Mouse (Mus musculus) embryo, embryonic 9.5 days (tissue): ENCODE results near the gene Phc2.

Experiments used
- DNase-seq: peaks from one replicate; pipeline ENCODE4 v3.0.0-alpha.2; 2017; ENCODE audit errors: extremely low spot score

Phc2 gene

GRCm38 (mm10) chr4:128782037-128782436 is 127.5 kb downstream of the Phc2 start:
- no peak for DNase-seq

- DNase-seq = no peak
These were observed 128.1 kb downstream of the Phc2 start for GRCm38 (mm10) chr4:128782645-128783044.

- no peak for DNase-seq
These were observed 130.6 kb downstream of the Phc2 start for GRCm38 (mm10) chr4:128784950-128785631.

GRCm38 (mm10) chr4:128785921-128786654 is 131.6 kb downstream of the Phc2 start:
- no peak for DNase-seq

DNA sequence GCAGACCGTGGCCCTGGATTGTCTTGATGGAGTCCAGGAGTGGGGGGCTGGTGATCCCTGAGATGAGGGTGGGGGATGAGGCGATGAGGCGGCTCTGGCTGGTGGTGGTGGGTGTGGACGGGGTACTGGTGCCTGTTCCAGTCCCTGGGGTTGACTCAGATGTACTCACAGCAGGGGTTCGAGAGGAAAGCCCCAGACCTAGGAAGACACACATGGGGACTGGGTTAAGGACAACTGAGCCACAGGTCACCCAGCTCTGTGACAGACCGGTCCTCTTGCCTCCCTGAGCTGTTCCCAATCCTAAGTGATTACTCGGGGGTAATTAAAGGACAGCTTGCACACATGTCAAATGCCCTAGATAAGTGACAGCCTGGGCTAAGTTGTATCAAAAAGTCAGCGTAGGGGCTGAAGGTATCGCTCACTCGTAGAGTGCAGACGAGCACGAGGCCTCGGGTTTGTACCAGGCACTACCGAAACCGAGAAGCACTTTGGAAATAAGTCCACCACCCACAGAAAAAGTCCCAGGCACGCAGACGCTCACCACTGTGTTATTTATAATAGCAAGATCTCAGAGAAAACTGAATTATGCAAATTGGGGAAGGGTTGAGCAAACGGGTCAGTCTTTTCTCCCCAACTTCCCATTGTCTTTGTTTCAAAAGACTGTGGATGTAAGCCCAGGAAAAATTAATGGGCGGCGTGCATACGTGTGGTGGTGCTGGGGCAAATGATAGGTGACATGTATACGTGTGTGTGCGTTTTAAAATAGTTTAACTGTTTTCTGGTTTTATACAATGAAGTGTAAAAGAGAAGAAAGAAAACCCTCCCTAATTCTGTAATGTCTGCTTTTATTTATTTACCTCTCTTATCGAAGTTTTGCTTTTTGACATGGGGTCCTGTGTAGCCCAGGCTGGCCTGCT is 132.8 kb downstream of the Phc2 start:
- DNase-seq = no peak

GRCm38 (mm10) chr4:128788108-128788507 is 133.6 kb downstream of the Phc2 start:
- DNase-seq = no peak

DNA sequence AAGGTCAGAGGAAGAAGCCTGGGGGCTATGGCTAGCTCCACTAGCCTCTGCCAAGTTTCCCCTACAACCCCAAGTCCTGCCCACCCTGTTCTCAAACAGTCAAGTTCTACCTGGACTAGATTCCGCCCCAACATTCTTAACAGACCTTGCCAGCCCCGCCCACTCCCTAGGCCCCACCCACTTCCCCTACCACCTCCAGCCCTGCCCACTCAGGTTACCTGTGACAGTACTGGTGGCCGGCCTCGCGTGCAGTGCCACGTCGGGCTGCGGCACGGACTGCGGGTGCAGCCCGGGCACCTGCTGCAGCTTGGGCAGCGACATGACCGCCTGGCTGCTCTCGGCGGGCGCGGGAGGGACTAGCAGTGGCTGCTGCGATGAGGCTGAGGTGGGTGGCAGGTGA is 135.1 kb downstream of the Phc2 start:
- DNase-seq = no peak

GRCm38 (mm10) chr4:128793710-128794109 is 139.2 kb downstream of the Phc2 start:
- no peak for DNase-seq

DNA sequence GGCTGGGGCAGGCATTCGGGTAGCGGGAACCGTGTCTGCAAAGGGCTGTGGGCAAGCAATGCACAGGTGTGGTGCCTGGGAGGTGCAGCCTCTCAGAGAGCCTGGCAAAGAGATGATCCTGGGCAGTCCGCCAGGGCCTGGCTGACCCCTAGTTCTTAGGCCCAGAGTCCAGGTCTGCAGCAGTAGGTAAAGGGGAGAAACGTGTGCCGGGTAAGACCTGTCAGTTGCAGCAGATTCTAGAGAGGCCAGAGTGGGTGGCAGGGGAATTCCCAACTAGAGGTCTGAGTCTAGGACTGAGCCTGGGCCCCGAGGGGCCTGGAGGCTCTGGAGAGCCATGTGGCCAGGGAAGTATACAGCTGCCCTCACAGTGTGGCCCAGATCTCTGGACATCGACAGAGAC is 139.7 kb downstream of the Phc2 start:
- DNase-seq = no peak

DNA sequence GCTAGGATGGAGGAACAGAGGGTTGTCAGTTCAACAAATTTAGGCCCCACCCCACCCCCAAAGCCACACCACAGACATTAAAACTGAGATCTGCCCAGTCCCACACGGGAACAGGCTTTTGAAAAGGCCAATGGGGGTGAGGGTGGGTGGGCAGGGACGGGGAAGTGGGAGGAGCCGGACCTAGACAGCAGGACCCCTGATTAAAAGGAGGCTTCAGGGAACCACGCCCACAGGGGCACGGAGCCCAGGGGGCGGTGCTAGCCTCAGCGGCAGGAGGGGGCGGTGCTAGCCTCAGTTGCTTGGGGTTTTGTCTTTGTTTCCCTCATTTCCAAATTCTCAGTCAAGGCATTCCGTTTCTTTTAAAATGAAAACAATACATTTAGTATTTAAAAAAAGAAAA is 141.1 kb downstream of the Phc2 start:
- peak; percentile 66 for DNase-seq

DNA sequence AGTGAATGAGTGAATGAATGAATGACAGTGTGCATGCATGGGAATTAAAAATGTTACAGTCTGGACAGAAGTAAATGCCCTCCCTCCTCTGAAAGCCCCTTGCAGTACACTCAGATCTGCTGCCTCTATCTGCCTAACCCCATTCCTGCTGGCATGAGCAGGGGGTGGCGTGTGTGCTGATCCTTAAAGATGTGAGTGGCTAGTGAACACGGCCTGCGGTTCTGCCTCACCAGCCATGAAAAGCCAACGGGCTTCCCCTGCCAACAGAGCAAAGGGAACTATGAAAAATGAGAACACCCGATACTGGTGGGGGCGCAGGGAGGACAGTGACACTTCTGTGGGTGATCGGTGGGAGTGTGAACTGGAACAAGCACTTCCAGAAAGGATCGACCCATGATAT is 142.3 kb downstream of the Phc2 start:
- no peak for DNase-seq

DNA sequence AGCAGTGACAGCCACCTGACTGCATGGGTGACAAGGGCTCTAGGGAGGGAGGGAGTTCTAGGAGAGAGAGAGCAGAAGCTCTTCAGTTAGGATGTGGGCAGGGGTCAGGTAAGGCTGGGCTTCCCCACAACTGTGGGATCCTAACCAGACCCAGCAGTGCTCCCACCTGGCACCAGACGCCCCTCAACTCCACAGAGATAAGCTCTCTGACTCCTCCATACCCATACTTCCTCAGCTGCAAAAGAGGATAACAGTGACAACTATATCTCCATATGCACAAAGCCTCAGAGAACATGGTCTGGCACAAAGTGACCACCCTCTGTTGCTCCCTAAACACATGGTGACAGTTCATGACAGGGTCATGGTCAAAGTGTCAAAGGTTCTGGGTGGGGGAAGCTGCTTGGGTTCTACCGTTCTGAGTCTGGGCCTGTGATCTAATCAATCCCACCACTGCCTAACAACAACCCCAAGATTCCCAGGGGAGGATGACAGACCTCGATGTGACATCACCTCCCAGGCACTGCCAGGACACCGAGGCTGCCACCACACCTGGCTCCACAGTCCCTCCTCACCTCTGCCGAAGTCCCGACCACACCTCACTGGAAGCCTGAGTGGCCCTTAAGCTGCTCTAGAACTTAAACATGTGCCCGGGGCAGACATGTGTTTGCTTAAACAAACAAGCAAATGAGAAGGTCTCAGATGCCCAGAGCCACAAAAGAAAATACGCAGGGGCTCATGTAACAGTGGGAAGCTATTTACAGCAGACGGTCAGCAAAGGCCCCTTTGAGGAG is 147.4 kb downstream of the Phc2 start:
- DNase-seq = no peak
